Mouse (Mus musculus): ENCODE results near the gene Cpt1c.

Gene Cpt1c

GRCm38 (mm10) chr7:44915314-44915713 is 59.3 kb downstream of the Cpt1c start:
- DNase-seq: no peak

- DNase-seq: no peak
Observed at GRCm38 (mm10) chr7:44914396-44914795, 60.3 kb downstream of the Cpt1c start.

Measured in cerebellum, postnatal 36 days (tissue).